Mouse (Mus musculus) G1E (cell line): ENCODE results near the gene Pmf1.

Experiments used
- CTCF ChIP-seq: IDR thresholded peaks from 2 replicates; pipeline ENCODE4 v1.5.1; 2012; ENCODE audit warnings: low read depth, low read length, inconsistent platforms, mixed read lengths
- GATA1 ChIP-seq: IDR thresholded peaks from 2 replicates; pipeline ENCODE4 v1.6.1; 2012; ENCODE audit warnings: borderline replicate concordance, low read length, inconsistent platforms, mixed read lengths
- TAL1 ChIP-seq: conservative IDR thresholded peaks from 2 replicates; pipeline ENCODE4 v1.6.1; 2012; ENCODE audit warnings: low read depth, low read length, inconsistent platforms, mixed read lengths

DNA sequence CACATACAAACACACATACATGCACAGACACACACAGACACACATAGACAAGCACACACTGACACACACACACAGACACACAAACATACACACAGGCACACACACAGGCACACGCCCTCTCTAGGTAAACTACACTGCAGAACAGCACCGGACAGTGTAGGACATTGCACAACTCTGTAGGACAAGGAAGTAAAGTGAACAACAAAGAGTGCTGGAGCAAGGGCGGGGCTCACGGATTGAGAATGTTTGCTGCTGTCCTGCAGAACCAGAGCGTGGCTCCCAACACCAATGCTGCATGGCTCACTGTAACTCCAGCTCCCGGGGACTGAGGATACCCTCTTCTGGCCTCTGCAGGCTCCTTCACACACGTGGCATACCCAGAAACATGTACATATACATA, 32.8 kb upstream of the Pmf1 start:
- TF ChIP-seq CTCF = no peak
- TF ChIP-seq GATA1 = no peak
- TF ChIP-seq TAL1 = no peak
